Mouse (Mus musculus): Measurements from ENCODE around the gene Tarsl2. TPM values are rescaled to one million over a fixed set of nuclear protein-coding genes. Genes with fewer than 3 reads are reported as not detected.
A peak's percentile ranks its signal among the peaks of the same experiment; 100 is the strongest.

The Tarsl2 gene
- polyA plus RNA-seq, 1 experiment, result 3.8 TPM

DNA sequence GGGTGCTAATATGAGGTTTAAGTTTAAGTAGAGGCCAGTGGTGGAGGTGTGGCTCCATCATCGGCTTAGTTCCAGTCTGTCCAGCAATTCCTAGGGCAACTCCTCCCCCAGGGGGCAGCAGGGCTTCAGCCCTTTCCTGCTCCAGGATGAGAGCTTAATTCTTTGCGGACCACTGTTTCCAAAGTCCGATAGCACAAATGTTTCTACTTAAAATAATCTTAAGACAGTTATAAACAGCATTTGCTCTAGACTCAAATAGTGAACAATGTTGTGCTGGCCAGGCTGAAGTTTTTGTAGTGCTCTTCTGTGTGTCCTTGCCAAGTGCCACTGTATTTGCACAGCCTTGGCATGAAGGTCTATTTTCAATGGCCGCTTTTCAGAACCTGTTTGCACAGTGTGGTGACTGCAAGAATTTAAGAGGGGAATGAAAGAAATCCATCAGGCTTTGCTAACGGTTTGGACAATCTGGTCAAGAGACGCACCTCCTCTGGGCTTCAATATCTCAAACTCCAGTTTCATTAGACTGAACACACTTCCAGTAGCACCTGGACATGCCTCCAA, 757 bp upstream of the Tarsl2 start:
- 22% methylated on average over 6 of the region's 6 CpGs for WGBS
- Histone ChIP-seq H3K4me3 (replicated peaks; ENCODE audit: extremely low read depth, low read depth, low read length) (peak overlapping the region; percentile 2), H3K4me1 (ENCODE audit: control insufficient read depth, insufficient read depth, low read length) (peaks cover 3% of the 10 kb centered on the region; the same call in 1 of the 2 replicates)
- peak; percentile 36 for DNase-seq
- TF ChIP-seq CTCF (IDR thresholded peaks at IDR 0.05; ENCODE audit: insufficient read depth, low read length) (no peak), POLR2A (IDR thresholded peaks at IDR 0.05; ENCODE audit: borderline replicate concordance, extremely low read depth, low read depth, low read length) (no peak)

DNA sequence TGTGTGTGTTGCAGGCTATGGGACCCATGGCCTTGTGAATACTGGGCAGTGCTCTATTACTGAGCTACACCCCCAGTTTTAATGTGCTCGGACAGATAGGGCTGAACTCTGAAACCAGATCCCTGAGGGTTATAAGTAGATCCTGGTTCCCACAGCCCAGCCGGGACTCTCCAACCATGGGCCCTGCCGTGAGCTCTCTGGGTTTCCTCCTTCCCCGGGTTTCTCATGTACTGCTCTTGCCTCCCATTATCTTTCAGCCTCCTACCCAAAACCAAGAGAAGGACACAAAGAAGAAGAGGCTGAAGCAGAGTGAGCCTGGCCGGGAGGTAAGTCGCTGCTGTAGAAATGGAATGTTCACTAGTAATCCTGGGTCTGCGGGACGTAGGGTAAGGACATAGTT, 1.3 kb downstream of the Tarsl2 start:
- WGBS, result 91% methylated on average over 8 of the region's 8 CpGs
- H3K4me1 ChIP-seq (ENCODE audit: control insufficient read depth, insufficient read depth, low read length), result peaks cover 3% of the 10 kb centered on the region; the same call in 1 of the 2 replicates
- no peak for TF ChIP-seq POLR2A (IDR thresholded peaks at IDR 0.05; ENCODE audit: borderline replicate concordance, extremely low read depth, low read depth, low read length)
- no peak for TF ChIP-seq CTCF (IDR thresholded peaks at IDR 0.05; ENCODE audit: insufficient read depth, low read length)
- DNase-seq, result no peak
- H3K4me3 ChIP-seq (replicated peaks; ENCODE audit: extremely low read depth, low read depth, low read length), result no peak overlapping the region

DNA sequence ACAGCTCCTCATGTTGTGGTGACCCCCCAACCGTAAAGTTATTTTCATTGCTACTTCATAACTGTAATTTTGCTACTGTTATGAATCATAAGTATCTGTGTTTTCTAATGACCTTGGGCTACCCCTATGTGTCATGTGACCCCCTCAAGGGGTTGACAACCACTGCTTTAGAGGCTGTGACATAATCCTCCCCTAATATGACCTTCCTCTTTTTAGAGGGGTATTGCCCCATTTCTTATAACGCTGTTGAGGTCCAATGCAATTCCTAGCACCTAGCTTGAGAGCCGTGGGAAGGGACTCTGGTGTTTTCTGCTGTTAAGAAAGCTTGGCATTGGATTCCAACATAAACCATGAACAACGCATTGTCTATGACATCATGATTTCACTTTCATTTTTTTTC, 6.0 kb downstream of the Tarsl2 start:
- Histone ChIP-seq H3K4me3 (replicated peaks; ENCODE audit: extremely low read depth, low read depth, low read length) (no peak overlapping the region), H3K4me1 (ENCODE audit: control insufficient read depth, insufficient read depth, low read length) (no peaks in the 10 kb centered on the region)
- 84% methylated on average over 4 of the region's 4 CpGs for WGBS
- TF ChIP-seq POLR2A (IDR thresholded peaks at IDR 0.05; ENCODE audit: borderline replicate concordance, extremely low read depth, low read depth, low read length) (no peak), CTCF (IDR thresholded peaks at IDR 0.05; ENCODE audit: insufficient read depth, low read length) (no peak)
- no peak for DNase-seq

DNA sequence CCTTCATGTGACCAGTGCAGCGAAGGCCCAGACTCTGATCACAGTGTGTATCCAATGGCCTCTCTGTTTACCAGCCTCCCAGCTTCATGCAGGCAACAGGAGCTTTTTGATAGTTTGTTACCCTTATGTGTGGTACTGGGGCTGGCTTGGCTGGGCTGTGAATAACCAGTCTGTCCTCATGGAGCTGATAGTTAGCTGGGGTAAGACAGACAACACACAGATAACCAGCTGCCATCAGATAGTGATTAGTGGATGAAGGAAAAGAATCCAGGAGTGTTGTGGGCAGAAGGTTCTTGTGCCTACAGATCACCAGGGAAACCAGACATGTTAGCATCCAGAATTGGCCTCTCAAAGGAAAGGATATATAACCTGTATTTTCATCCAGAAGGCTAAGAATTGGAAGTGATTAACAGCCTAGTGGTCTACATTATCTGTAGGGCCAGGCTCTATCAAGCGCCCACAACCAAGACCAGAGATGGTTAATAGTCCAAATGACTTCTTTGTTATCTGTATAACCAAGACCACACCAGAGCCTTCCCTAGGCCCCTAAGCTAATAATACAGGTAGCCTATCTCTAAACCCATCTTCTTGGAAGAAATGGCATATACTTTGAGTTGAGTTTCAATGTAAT, 12.9 kb downstream of the Tarsl2 start:
- DNase-seq, result no peak
- TF ChIP-seq POLR2A (IDR thresholded peaks at IDR 0.05; ENCODE audit: borderline replicate concordance, extremely low read depth, low read depth, low read length), result no peak
- TF ChIP-seq CTCF (IDR thresholded peaks at IDR 0.05; ENCODE audit: insufficient read depth, low read length), result no peak
- Histone ChIP-seq H3K4me1 (ENCODE audit: control insufficient read depth, insufficient read depth, low read length) (no peaks in the 10 kb centered on the region), H3K4me3 (replicated peaks; ENCODE audit: extremely low read depth, low read depth, low read length) (no peak overlapping the region)
- 92% methylated on average over 2 of the region's 2 CpGs for WGBS

DNA sequence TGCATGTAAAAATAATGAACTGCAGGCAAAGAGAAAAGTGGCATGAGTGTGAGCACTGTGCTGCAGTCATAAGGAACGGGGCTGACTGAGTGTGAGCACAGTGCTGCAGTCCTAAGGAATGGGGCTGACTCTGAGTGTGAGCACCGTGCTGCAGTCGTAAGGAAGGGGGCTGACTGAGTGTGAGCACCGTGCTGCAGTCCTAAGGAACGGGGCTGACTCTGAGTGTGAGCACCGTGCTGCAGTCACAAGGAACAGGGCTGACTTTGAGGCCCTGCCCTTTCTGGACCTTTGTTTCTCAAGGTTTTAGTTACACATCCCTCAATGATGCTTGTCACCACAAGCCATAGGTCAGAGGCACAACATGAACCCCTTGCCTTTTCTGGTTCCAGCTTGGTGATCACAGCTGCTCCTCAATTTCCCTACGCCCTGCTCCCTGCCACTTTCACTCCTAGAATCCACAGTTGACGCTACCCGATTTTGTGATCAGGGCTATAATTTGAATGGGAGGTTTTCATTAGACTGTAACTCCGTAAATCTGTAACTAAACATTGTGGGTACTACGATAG, 18.6 kb downstream of the Tarsl2 start:
- Histone ChIP-seq H3K4me3 (replicated peaks; ENCODE audit: extremely low read depth, low read depth, low read length) (no peak overlapping the region), H3K4me1 (ENCODE audit: control insufficient read depth, insufficient read depth, low read length) (no peaks in the 10 kb centered on the region)
- no peak for TF ChIP-seq CTCF (IDR thresholded peaks at IDR 0.05; ENCODE audit: insufficient read depth, low read length)
- no peak for TF ChIP-seq POLR2A (IDR thresholded peaks at IDR 0.05; ENCODE audit: borderline replicate concordance, extremely low read depth, low read depth, low read length)
- DNase-seq, result no peak
- 78% methylated on average over 11 of the region's 11 CpGs for WGBS

DNA sequence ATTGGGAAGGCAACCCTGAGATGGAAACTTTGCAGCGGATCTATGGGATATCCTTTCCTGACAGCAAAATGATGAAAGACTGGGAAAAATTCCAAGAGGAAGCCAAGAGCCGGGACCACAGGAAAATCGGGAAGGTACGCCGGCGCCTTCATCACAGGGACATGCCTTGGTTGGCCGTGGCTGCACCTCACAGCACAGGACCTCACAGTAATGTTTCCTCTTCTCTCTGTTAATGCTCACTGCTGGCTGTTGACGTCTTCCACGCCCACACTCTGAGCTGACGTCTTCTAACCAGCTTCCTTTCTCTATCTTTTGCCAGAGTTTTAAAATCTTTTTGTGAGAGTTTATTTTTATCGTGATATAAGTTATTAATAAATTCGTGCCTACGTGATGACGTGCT, 19.2 kb downstream of the Tarsl2 start:
- Histone ChIP-seq H3K4me1 (ENCODE audit: control insufficient read depth, insufficient read depth, low read length) (no peaks in the 10 kb centered on the region), H3K4me3 (replicated peaks; ENCODE audit: extremely low read depth, low read depth, low read length) (no peak overlapping the region)
- DNase-seq, result no peak
- no peak for TF ChIP-seq CTCF (IDR thresholded peaks at IDR 0.05; ENCODE audit: insufficient read depth, low read length)
- TF ChIP-seq POLR2A (IDR thresholded peaks at IDR 0.05; ENCODE audit: borderline replicate concordance, extremely low read depth, low read depth, low read length), result no peak
- 47% methylated on average over 14 of the region's 14 CpGs for WGBS

DNA sequence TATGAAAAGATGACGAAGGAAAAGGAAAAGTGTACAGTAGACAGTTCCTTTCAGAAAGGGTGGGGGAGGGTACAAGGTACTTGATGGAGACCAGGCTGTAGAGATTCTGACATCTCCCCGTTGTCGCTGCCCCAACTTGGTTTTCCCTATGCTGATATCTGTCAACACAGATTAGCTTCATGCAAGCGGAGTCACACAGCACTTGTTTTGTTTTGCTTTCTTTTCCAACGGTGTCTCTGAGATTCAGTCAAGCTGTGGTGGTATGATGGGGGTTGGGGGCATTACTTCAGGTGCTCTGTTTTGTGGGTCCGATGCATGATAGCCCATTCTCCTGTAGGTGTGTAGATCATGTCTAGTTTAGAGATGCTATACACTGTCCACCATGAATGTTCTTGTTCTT, 22.8 kb downstream of the Tarsl2 start:
- Histone ChIP-seq H3K4me3 (replicated peaks; ENCODE audit: extremely low read depth, low read depth, low read length) (no peak overlapping the region), H3K4me1 (ENCODE audit: control insufficient read depth, insufficient read depth, low read length) (no peaks in the 10 kb centered on the region)
- TF ChIP-seq CTCF (IDR thresholded peaks at IDR 0.05; ENCODE audit: insufficient read depth, low read length) (no peak), POLR2A (IDR thresholded peaks at IDR 0.05; ENCODE audit: borderline replicate concordance, extremely low read depth, low read depth, low read length) (no peak)
- DNase-seq, result no peak
- WGBS, result 87% methylated on average over 6 of the region's 6 CpGs

DNA sequence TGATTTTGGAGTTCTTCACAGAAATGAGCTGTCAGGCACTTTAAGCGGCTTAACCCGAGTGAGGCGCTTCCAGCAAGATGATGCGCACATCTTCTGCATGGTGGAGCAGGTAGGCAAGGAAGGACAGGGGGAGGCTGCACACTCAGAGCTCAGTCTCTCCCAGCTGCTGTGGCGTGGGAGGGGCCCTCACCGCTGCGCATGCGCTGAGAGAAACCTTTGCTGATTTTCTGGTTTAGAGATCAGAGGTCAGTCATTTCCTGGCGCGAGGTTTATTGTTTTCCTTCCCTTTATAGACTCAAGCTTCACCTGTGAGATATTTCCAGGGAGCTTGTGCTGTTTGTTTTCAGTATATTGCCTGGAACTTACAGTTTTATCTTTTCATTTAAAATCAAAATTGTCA, 33.4 kb downstream of the Tarsl2 start:
- DNase-seq, result no peak
- Histone ChIP-seq H3K4me3 (replicated peaks; ENCODE audit: extremely low read depth, low read depth, low read length) (no peak overlapping the region), H3K4me1 (ENCODE audit: control insufficient read depth, insufficient read depth, low read length) (no peaks in the 10 kb centered on the region)
- TF ChIP-seq POLR2A (IDR thresholded peaks at IDR 0.05; ENCODE audit: borderline replicate concordance, extremely low read depth, low read depth, low read length), result no peak
- no peak for TF ChIP-seq CTCF (IDR thresholded peaks at IDR 0.05; ENCODE audit: insufficient read depth, low read length)
- WGBS, result 75% methylated on average over 10 of the region's 10 CpGs

DNA sequence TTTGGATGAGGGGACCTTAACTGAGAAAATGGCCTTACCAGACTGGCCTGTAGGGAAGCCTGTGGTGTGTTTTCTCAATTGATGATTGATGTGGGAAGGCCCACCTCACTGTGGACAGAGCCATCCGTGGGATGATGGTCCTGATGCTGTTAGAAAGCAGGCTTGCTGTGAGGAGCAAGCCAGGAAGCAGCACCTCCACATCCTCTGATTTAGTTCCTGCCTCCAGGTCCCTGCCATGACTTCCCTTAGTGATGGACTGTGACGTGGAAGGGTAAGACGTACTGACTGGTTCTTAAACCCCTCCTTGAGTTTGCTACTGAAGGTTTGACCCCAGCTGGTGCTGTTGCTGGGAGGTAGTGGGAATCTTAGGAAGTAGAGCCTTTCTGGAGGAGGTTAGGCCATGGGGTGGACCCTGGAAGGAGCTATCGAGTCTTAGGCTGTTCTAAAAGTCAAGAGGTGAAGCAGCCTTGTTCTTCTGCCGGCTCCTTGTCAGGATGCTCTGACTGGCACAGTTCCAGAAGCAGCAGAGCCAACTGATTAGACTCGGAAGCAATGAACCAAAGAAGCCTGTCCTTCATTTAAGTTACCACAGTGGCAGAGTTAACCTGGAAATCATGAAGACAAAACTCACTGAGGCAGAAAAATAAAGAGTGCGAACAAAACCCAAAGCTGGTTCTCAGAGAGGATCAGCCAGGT, 34.4 kb downstream of the Tarsl2 start:
- WGBS, result 62% methylated on average over 7 of the region's 7 CpGs
- Histone ChIP-seq H3K4me3 (replicated peaks; ENCODE audit: extremely low read depth, low read depth, low read length) (no peak overlapping the region), H3K4me1 (ENCODE audit: control insufficient read depth, insufficient read depth, low read length) (no peaks in the 10 kb centered on the region)
- no peak for DNase-seq
- TF ChIP-seq CTCF (IDR thresholded peaks at IDR 0.05; ENCODE audit: insufficient read depth, low read length), result no peak
- TF ChIP-seq POLR2A (IDR thresholded peaks at IDR 0.05; ENCODE audit: borderline replicate concordance, extremely low read depth, low read depth, low read length), result no peak

Measured in lung, adult 2 months (tissue).